Mouse (Mus musculus): ENCODE measurements around the gene Krt19.
A peak's percentile ranks its signal among the peaks of the same experiment; 100 is the strongest.

Krt19 gene

DNA sequence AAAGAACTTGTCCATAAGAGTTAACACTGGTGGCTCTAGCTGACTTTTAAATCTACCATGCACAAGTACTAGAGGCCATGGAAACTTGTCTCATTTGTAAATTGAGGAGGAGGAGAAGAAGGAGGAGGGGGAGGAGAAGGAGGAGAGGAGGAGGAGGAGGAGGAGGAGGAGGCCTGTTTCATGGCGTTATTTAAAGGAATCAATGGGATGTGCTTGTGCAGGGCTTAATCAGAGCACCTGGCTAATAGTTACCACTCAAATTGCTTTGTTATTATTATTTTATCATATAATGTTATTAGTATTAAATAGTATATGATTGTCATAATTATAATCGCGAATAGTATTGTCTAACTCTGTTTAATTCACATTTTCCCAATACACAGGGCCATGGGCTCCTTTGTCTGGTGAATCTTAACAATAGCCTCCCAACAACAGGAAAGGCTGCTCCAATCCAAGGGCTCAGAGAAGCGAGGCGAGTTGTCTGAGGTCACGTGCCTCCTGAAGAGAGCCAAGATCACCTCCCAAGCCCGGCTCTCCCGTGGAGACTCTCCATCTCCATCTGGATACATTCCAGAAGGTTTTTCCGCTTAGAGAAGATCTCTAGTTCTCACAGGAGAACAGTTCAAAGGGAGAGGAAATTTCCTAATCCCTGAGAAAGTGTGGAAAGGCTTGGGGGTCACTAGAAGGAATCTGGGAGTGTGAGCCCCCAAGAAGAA lies at the start of gene Krt19:
TSS of gene Krt19 (minus strand) at position 51 of the 716 bp plus-strand sequence.
- no peak for DNase-seq

DNA sequence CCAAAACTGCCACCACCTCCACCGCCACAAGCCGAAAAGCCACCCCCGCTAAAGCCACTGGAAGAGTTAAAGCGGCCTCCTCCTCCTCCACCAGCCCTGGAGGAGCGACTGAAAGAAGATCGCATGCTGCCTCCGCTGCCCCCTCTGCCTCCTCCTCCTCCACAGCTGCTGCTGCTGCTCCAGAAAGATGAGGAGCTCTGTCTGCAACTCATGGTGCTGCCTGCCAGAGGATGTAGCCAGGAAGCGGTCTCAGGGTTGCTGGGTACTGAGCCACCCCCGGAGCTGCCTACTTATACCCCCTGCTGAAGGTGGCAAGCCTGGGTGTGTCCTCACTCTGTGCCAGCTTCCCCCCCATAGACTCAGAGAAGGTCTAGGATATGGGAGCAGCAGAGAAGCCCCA lies 44.5 kb upstream of the Krt19 start, which contains the start of gene Krt9:
TSS of gene Krt9 (minus strand) at position 255 of the 400 bp plus-strand sequence.
- DNase-seq: peak; percentile 42

DNA sequence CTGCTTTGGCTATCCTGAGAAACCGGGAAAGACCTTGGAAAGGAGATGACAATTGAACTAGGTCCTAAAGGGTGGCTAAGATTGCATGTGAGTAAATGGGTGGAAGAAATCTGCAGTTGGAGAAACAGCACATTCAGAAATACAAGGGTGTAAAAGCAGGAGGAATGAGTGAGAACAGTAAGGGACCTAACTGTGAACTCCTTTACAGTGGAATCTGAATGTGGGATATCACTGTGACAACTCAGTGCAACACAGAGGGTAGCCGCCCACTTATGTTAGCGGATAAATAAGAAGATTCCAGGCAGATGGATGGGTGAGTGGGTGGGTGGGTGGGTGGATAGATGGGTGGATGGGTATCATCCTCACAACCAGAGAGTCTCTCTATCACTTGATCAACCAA lies 43.4 kb upstream of the Krt19 start:
- no peak for DNase-seq

DNA sequence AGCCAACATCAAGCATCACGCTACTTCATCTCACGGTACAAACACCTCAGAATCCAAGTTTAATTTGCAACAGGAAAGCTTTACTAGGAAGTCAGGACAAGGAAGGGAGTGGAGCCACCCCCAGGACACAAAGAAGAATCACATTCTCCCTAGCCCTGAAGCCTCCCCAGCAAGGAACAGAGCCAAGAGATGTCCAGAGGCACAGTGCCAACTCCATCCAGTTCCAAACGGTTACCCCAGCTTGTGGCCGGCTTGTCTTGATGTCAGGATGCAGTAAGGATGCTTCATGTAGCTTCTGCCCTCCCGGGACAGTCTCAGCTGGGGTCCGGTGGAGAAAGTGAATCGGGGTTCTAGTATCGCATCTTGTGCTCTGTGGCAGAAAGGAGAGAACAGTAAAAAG lies 38.3 kb upstream of the Krt19 start:
- no peak for DNase-seq

DNA sequence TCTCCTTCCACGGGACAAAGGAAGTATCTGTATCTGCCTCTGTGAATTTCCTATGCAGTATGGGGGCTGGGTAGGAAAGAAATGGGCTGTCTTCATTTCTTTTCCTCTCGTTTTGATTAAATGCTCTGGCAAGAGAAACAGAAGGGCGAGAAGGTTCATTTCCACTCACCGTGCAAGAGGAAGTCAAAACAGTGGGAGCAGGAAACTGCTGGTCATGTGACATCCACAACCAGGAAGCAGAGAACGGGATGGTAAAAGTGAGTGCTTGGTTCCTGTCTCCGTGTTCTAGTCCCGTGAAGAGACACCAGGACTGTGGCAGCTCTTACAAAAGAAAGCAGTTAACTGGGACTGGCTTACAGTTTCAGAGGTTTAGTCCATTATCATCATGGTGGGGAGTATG lies 33.3 kb upstream of the Krt19 start:
- DNase-seq: no peak

DNA sequence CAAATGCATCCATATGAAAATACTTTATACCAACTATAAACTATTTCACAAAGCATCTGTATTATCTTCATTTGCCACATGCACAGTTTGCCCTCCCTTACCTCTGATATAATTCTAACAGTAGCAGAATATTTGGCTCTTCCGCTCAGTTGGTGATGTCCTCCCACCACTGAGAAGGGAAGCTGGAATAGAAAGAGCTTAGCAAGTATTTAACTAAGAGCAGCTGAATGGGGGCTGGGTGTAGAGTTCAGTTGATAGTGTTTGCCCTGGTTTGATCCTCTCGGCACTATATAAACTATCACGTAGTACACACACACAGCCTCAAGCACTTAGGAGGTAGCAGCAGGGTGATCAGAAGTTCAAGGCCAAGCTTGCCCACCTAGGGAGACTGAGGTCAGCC lies 30.8 kb upstream of the Krt19 start:
- DNase-seq: peak; percentile 15

DNA sequence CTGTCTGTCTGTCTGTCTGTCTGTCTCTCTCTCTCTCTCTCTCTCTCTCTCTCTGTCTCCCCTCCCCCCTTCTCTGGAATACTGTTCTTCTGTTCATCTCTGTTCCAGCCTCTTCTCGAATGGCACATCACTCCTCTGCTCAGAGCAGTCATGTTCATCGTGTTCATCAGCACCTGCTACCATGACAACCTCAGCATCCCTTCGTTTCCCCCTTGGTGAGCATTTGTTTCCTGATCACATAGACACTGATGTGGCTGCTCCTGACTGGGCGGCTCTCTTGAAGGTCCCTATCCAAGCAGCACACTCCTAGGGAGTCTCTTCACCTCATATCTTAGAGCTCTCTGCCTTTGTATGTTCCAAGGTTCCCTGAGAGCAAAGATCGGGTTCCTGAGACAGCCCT lies 29.8 kb upstream of the Krt19 start:
- DNase-seq: peak; percentile 54

DNA sequence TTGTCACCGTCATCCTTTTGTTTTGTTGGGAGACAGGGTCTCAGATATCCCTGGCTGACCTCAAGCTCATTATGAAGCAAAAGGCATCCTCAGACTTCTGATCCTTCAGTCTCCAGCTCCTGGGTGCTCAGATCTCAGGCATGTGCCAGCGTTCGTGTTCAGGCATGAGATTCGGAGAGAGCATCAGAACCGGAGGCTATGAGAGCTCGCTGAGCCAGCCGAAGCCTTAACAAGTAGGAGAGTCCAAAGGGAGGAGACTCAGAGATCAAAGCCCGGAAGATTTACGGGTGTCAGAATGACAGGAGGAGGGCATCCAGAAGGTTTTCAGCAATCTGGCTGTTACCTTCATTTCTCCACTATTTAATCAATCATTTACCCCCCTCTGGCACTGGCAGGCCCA lies 28.3 kb upstream of the Krt19 start:
- DNase-seq: no peak

DNA sequence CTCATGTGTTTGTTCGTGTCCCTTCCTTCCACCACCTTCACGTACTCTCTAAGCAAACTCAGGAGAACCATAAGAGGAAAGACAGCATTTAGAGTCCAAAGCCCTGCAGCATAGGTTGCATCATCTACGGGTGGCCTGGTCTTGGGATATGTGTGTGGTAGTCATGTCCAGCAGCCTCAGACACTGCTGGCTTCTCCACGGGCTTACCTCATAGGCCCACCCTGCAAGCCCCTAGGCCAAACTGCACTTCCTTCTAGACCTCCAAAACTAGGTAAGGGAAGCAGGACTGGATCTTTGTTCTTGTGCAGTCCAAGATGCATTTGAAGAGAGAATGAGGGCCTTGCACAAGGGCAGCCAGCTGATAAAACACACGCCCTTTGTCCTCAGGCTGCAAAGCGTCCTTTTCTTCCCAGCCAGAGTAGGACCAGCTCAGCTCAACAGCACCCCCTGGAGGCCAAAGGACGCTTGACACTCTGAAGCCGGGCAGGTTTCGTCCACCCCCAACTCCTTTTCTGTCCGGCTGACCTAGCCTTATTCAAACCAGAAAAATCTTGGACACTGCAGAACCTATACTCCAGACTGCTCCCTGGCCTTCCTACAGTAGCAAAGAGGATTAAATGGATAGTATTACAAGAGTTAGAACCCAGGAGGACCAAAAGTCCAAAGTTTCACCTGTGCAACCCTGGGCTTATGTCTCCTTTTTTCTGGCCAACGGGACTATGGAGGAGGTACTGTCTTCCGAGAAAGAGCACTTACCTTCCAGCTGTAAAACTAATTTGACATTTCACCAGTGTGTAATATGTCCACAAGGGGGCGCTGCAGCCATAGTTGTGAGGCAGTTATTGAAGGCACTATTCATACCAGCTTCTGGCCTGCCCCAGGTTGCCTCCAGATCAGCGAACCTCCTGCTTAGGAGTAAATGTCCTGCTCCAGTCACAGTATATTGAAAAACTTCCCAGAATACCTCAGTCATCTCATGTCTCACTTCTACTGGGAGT lies 20.6 kb upstream of the Krt19 start:
- DNase-seq: peak; percentile 54

DNA sequence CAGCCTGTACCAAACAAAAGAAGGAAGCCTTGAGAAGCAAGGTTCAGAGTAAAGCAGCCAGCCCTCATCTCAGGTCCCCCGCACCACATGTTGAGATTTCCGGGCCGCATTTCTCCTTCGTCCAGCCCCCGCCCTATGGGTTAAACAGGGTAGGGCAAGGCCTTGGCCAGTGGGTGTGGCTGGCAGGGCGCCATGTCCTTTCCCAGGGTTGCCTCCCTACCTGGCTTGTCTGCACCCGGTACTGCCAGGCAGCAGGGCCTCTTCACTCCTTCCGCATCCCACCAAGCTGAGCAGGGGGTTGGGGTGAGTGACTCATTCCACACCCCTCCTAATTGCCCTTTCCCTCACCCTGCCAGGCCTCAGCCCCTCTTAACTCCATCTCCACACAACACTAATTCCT lies 19.6 kb upstream of the Krt19 start:
- DNase-seq: no peak

DNA sequence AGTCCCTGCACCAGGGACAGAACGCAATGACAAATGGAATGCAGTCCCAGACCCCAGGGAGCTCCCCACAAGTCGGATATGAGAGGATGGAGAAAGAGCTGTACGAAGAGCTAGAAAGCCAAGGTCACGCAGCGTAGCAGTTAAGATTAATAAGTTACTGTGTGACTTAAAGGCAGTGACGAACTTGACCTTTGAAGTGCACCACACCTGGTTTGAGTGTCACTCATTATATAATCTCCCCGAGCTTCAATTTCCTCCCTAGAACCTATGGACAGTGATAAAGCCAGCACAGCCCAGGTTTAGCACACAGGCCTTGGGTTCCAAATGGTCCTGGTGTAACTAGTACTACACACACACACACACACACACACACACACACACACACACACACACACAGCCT lies 15.9 kb upstream of the Krt19 start:
- no peak for DNase-seq

DNA sequence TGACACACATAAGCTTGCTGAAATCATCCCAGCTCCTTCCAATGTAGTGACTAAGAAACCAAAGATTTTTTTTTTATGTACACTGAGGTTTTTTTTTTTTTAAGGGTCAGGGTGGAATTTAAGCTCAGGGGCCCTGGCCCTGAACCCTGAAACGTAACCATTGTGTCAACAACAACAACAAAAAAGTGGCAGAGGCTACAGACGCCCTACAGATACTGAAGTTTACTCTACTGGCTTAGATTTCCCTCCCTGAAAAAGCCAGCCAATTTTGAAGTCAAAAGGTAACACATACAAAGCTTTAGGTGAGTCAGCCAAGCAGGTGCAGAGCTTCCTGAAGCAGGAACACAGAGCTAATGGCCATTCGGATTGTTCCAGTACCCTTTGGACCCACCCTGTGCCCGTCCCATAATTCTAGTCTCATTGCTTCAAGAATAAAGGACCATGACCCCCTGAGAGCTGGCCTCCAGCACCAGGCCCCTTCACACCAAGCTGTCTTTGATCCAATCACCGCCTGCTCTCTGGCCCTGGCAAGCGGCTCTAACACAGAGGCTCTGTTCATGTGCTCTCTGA lies 9.5 kb upstream of the Krt19 start:
- DNase-seq: no peak

DNA sequence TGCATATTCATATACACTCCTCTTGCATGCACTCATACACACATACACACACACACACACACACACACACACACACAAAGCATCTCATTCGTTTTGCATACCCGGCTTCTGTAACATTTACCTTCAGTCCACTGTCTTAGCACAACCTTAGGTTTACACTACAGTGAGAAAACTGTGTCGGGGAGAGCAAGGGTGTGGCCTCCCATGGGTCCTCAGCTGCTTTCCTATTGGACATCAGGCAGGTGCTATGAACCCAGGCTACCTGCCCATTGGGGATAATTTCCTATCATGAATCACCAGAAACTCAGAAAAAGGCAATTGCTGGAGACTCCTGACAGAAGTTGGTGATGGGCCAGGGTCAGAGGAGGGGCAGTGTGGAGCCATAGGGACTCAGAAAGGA lies 8.9 kb upstream of the Krt19 start:
- DNase-seq: no peak

DNA sequence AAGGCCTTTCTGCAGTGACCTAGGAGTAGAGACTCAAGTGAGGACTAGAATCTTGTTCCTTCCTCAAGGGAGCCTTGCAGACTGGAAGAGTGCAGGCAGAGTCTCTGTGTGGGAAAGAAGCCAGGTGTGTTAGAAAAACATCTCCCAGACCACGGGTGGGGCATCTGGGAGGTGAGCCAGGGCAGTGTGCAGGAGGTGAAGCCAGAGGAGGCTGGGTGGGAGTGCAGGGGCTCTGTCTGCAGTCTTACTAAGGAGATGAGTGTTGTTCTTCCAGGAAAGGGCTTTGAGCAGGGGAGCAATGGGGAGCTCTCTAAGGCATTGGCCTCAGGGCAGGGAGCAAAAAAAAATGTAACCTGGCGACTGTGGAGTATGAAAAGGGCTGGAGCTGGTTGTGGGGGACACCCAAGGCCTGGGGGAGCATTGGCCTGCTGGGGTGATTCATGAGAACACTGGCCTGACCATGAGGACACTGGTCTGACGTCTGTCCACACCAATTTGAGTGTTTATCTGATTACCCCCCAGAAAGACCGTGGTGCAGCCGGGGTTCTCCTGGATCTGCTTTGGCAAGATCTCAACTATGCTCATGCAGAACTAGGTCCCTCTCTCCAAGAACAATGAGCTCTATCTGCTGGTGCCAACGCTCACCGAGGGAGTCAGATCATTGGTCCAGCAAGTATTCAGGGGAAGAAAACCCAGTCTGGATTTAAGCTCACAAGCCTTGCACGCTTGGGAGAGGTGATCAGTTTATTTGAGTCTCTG lies 7.2 kb upstream of the Krt19 start:
- no peak for DNase-seq

DNA sequence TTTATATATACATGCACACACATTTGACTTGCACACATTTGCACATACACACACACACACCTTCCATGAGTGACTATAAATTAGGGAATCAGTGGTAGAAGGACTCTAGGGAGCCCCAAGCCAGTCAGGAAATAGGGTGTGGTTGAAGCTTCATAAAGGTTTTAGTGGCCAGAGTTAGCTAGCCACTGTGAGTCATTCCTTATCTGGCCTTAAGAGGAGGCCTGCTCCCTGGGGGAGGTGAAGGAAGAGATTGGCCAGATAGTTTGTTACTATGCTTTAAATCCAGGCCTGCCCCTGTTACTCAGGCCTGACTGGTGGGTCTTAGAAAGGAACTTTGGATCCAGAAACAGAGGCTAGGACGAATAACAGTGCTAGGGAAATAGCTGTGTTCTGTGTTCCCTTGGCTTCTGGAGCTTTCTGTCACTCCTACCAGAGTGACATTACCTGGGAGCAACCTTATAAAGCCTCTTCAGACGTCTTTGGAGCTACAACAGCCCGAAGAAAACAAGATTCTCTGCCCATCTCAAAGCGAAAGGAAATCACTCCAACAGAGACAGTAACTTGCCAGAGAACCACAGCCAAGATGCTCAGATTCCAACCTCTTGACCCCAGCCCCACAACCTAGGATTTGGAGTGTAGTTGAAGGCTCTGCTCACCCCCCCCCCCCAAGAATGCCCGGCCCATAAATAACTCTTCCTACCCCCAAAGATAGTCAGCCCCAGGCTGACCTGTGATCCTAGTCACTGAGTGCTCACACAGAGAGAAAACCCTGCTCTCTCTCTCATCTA lies 705 bp downstream of the Krt19 start:
- DNase-seq: no peak

DNA sequence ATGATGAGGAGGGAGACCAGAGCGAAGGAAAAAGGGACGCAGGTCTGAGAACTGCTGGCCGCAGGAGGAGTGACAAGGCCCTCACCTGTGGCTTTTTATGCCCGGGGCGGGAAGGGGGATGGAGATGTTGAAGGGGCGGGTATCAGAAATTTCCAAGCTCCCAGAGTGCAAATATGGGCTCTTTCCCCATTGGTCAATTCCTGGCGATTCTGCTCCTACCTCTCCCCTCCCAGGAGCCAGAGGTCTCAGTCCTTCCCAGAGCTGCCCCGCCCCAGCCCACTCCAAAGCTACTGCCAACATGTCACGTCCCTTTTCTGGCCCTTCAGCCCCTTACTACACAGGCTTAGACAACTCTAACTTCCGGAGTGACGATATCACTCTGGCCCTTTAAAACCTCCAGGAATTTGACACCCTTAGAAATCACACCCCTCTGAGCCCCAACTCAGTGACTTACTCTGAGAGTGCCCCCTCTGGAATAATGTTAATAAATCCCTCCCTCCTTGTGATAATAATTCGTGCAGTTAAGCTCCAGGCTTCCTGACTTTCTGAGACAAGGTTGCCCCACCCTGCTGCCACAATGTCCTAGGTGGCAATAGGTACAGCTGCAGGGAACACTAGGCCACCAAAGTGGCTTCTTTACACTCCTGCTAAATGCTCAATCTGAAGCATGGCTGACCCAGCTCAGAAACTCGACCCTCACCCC lies 2.5 kb downstream of the Krt19 start:
- DNase-seq: no peak

DNA sequence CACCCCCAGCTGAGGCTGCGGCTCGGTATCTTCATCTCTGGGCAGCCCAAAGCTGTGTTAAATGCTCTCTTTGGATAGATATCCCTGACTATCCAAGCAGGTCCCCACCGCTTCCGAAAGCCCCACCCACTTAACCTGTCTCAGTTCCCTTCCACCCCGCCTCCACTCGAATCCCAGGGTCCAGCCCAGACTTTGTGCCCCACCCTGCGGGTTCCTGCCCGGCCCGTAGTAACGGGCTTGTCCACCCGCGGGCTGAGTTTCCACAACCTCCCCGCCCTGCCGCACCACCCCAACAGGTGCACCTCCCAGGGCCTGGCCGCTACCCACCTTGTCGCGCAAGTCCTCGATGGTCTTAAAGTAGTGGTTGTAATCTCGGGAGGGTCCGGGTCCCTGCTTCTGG lies 3.4 kb downstream of the Krt19 start:
- DNase-seq: no peak

DNA sequence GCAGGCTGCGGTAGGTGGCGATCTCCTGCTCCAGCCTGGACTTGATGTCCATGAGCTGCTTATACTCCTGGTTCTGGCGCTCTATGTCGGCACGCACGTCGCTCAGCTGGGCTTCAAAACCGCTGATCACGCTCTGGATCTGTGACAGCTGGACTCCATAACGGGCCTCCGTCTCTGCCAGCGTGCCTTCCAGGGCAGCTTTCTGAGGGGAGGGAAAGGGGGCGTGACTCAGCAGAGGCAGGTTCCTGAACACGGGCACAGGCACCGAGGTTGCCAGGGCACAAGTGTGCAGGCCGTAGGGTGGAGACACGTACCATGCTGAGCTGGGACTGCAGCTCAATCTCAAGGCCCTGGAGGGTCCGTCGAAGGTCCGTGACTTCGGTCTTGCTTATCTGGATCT lies 7.5 kb downstream of the Krt19 start:
- no peak for DNase-seq

DNA sequence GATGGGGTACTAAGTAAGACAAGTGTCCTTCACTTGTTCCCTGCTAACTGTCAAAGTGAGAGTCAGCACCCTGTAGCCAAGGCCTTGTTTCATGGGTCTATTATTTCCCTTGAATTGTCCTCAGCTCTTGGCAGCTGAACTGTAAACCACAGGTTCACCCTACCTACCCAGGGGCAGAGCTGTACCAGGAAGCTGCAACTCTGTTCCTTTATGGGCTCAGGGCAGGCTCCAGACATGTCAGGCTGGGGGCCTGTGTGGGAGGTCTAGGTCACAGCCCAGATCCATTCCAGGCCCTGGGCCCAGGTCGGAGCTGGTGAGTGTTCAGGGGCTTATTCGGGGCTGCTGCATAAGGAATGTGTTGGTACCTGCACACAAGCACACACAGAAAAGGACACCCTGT lies 9.1 kb downstream of the Krt19 start:
- DNase-seq: no peak

DNA sequence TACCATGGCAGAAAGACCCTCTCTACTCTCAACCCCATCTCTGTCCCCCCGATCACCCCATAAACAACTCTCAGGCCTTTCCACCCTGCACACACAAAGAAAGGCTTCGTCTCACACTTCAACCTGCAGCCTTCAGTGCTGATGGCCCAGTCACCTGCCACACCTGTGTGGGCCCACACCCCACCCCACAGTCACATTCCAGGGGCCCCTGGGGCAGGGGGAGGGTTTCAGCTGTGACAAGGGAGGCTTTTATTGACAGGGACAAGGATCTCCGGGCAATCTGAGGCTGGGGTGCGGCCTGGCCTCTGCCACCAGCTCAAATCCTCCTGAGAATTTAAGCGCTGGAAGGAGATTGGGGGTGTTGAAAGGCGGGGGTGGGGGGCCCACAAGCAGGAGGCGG lies 9.7 kb downstream of the Krt19 start:
- no peak for DNase-seq

DNA sequence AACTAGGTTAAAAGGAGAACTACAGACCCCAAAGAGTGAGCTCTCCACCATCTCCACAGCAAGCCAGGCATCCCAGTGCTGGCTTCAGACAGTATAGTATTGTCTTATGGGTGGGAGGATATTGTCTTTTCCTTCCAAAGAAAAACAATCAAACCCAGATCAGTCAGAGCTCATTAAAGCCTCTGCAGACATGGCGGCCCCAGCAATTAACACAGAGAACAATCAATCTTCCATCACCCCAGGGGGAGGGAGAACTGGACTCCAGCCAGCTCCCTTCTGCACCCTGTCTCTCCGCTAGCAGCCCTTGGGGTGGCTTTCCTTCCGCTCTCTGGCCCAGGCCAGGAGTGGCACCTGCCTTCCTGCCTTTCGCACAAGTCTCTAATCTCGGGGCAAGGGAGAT lies 10.8 kb downstream of the Krt19 start:
- no peak for DNase-seq

DNA sequence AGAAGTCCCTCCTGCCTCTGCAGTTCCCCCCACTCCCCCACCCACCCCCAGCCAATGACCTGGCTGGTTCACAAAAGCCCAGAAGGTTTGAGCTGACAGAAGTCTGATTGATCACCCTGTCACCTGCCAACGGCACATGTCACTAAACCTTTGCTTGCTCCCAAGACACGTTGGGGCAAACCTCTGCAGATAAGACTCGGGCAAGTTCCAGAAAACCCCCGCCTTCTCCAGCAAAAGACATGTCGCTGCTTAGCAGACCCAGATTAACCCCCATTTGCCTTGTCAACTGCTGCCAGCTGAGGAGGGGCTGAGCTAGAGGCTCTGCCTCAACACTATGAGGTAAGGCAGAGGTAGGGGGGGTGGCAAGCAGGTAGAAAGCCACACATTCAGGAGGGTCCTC lies 11.9 kb downstream of the Krt19 start:
- DNase-seq: no peak

Measured in layer of hippocampus, adult 9-11 months (tissue).